Mouse (Mus musculus) gastrocnemius, postnatal 14 days (tissue): ENCODE results near the gene Ppip5k1. TPM values are rescaled to one million over a fixed set of nuclear protein-coding genes. Genes with fewer than 3 reads are reported as not detected.

Experiments used
- DNase-seq: peaks from one replicate; pipeline ENCODE4 v3.0.0; 2021; ENCODE audit warnings: mixed read lengths
- intact Hi-C: fragments of 180-260 bp; cut with DNase I; formaldehyde crosslinking; loops from one replicate; pipeline ENCODE4 v1.15.1; 2025; ENCODE audit warnings: low total_unique reads
- total RNA-seq, 2 experiments: library from RNA; stranded (reverse); gene quantifications; 2 replicates each; pipeline ENCODE4 v1.2.3; 2021

Ppip5k1 gene
- total RNA-seq, 2 experiments from 2014 or later = 30.8 to 34.8 TPM

GRCm38 (mm10) chr2:121268446-121268845 lies 86.8 kb downstream of the Ppip5k1 start:
- DNase-seq = no peak
- intact Hi-C loops = no loop called here

Other genes starting within 250 kb of the Ppip5k1 start
- not detected for gene Tgm7, start 245.6 kb downstream of the Ppip5k1 start, total RNA-seq
- gene Adal, start 215.0 kb downstream of the Ppip5k1 start, total RNA-seq = 10 to 100 TPM; 12.7 to 13.5 TPM
- gene Lcmt2, start 214.7 kb downstream of the Ppip5k1 start, total RNA-seq = 1 to 10 TPM; 4.6 to 4.7 TPM
- 1 to 10 TPM; 7.9 to 8.9 TPM for gene Tubgcp4, start 184.7 kb downstream of the Ppip5k1 start, total RNA-seq
- gene Zscan29, start 184.3 kb downstream of the Ppip5k1 start, total RNA-seq = 1 to 10 TPM; 4.5 to 5.1 TPM
- gene Trp53bp1, start 84.0 kb downstream of the Ppip5k1 start, total RNA-seq = 10 to 100 TPM; 12.1 to 17.3 TPM
- 1 to 10 TPM; 7.5 to 9.3 TPM for gene Map1a, start 65.8 kb downstream of the Ppip5k1 start, total RNA-seq
- under 1 TPM in 1 of 2 experiments, not detected in 1; 0.44 TPM for gene Ckmt1, start 2.3 kb upstream of the Ppip5k1 start, total RNA-seq
- not detected for gene Strc, start 31.8 kb upstream of the Ppip5k1 start, total RNA-seq
- 10 to 100 TPM; 64.0 to 86.2 TPM for gene Pdia3, start 58.4 kb upstream of the Ppip5k1 start, total RNA-seq
- 1 to 10 TPM; 2.1 to 2.4 TPM for gene Catsper2, start 58.4 kb upstream of the Ppip5k1 start, total RNA-seq
- gene Ell3, start 88.9 kb upstream of the Ppip5k1 start, total RNA-seq = not detected
- 100 to 1,000 TPM; 363 to 364 TPM for gene Serf2, start 93.8 kb upstream of the Ppip5k1 start, total RNA-seq
- gene Hypk, start 97.9 kb upstream of the Ppip5k1 start, total RNA-seq = 10 to 100 TPM; 15.2 to 22.0 TPM
- not detected for gene Serinc4, start 101.4 kb upstream of the Ppip5k1 start, total RNA-seq
- gene Mfap1b, start 118.7 kb upstream of the Ppip5k1 start, total RNA-seq = 10 to 100 TPM; 21.5 to 23.0 TPM
- 10 to 100 TPM; 14.5 to 15.4 TPM for gene Mfap1a, start 151.3 kb upstream of the Ppip5k1 start, total RNA-seq
- gene Wdr76, start 151.3 kb upstream of the Ppip5k1 start, total RNA-seq = 1 to 10 TPM; 1.8 to 2.0 TPM